Mouse (Mus musculus): ENCODE data around the gene Med23. TPM values are rescaled to one million over a fixed set of nuclear protein-coding genes. Genes with fewer than 3 reads are reported as not detected.

Med23 gene
- polyA plus RNA-seq, 1 experiment from 2014 or later, result 27.9 TPM

- Histone ChIP-seq H3K36me3 (ENCODE audit: control insufficient read depth, insufficient read depth, low read length) (no peaks in the 10 kb centered on the region), H3K27me3 (replicated peaks; ENCODE audit: control insufficient read depth, insufficient read depth, low read length) (no peaks in the 10 kb centered on the region), H3K4me2 (ENCODE audit: low read length) (no peak overlapping the region), H3K9me3 (replicated peaks; ENCODE audit: control insufficient read depth, low read length) (no peaks in the 10 kb centered on the region), H3K27ac (ENCODE audit: low read depth, low read length) (no peak overlapping the region), H3K4me1 (ENCODE audit: control insufficient read depth, insufficient read depth, low read length) (peaks cover 8% of the 10 kb centered on the region; the same call in 1 of the 2 replicates), H3K4me3 (ENCODE audit: low read depth, low read length) (no peak overlapping the region), H3K9ac (ENCODE audit: low read length) (no peak overlapping the region)
- no peak for ATAC-seq
- WGBS, result 26% methylated on average over 2 of the region's 2 CpGs
- DNase-seq (ENCODE audit: low spot score), result no peak
Measured at GRCm38 (mm10) chr10:24961889-24962288, 92.1 kb downstream of the Med23 start.

Small RNA genes lying within 50 kb of the gene (microRNA-seq; reads per million reads assigned to microRNA genes)
- not detected for gene Mir6905

Other genes with a start within 250 kb of the Med23 start
- 1.9 and 2.9 TPM in 2 replicates for gene Enpp1, start 157.8 kb upstream of the Med23 start, polyA plus RNA-seq (2014; fragmentation: Nextera tagmentation; extraction: Ambion mirVana)
- gene Enpp3, start 27.2 kb upstream of the Med23 start, polyA plus RNA-seq (2014; fragmentation: Nextera tagmentation; extraction: Ambion mirVana), result 2.0 and 3.2 TPM in 2 replicates
- 0.87 and 1.0 TPM in 2 replicates for gene Arg1, start 57.5 kb downstream of the Med23 start, polyA plus RNA-seq (2014; fragmentation: Nextera tagmentation; extraction: Ambion mirVana)

Data from forebrain, embryonic 14.5 days (tissue).